8 mouse cellular contexts compared by ENCODE assay signal in genomic region chr8:46208354-46208753, GRCm38 (mm10). TPM values are rescaled to one million over a fixed set of nuclear protein-coding genes. Genes with fewer than 3 reads are reported as not detected.
DNase-seq lines count a peak whose midpoint lies in the region; ATAC-seq and TF ChIP-seq lines count a peak whose summit lies in the region.

No protein-coding gene starts in this region.

- H3K36me3 ChIP-seq in lung, embryonic 14.5 days (ENCODE audit: insufficient read depth), result peaks cover 56% of the 10 kb centered on the region
- peaks cover 46% of the 10 kb centered on the region for H3K36me3 ChIP-seq in neural tube, embryonic 15.5 days

- H3K9ac ChIP-seq in lung, embryonic 14.5 days, result peak overlapping the region; percentile 87
- H3K9ac ChIP-seq in neural tube, embryonic 15.5 days (replicated peaks), result 0 out of 2 replicates have a peak overlapping the region, but pooled peaks have one; percentile 72

- 58% methylated on average over 12 of the region's 12 CpGs for WGBS in lung, embryonic 14.5 days
- WGBS in neural tube, embryonic 15.5 days, result 63% methylated on average over 12 of the region's 12 CpGs

- peak overlapping the region; percentile 5; the same call in 1 of the 2 replicates for H3K27ac ChIP-seq in lung, embryonic 14.5 days (ENCODE audit: low read depth)
- H3K27ac ChIP-seq in neural tube, embryonic 15.5 days (replicated peaks), result peak overlapping the region; percentile 34

- DNase-seq in lung, embryonic 14.5 days, result peak; percentile 63
- DNase-seq in lung, adult 18-20 months, result no peak
- peak; percentile 32 to 68 for DNase-seq in cerebellum, postnatal 4 days (ENCODE audit: low spot score in 2 of 2)
- peak; percentile 71 to 82 for DNase-seq in heart, adult 9 months (ENCODE audit: low spot score in 2 of 2)
- peak; percentile 62 to 65 for DNase-seq in layer of hippocampus, postnatal 10 days (ENCODE audit: low spot score in 2 of 2)
- DNase-seq in c-Kit-positive CD71-positive TER-119-positive erythroid progenitor cells, embryonic 14.5 days (ENCODE audit: low spot score), result no peak
- no peak for DNase-seq in spleen, adult 12 weeks (ENCODE audit: low spot score)

- peak overlapping the region; percentile 83 for H3K4me3 ChIP-seq in lung, embryonic 14.5 days (ENCODE audit: low read depth, low read length)
- peak overlapping the region; percentile 76 for H3K4me3 ChIP-seq in neural tube, embryonic 15.5 days (replicated peaks)

- H3K27me3 ChIP-seq in lung, embryonic 14.5 days (ENCODE audit: insufficient read depth, low read length), result no peaks in the 10 kb centered on the region
- H3K27me3 ChIP-seq in neural tube, embryonic 15.5 days (replicated peaks), result no peaks in the 10 kb centered on the region

- TF ChIP-seq CTCF in lung, embryonic 14.5 days (IDR thresholded peaks at IDR 0.05; ENCODE audit: low read depth), result no peak

- H3K9me3 ChIP-seq in lung, embryonic 14.5 days (ENCODE audit: low read depth, low read length), result no peaks in the 10 kb centered on the region
- H3K9me3 ChIP-seq in neural tube, embryonic 15.5 days (replicated peaks), result no peaks in the 10 kb centered on the region

- peak overlapping the region; percentile 87 for H3K4me2 ChIP-seq in lung, embryonic 14.5 days
- H3K4me2 ChIP-seq in neural tube, embryonic 15.5 days, result peak overlapping the region; percentile 78

- ATAC-seq in lung, embryonic 14.5 days (ENCODE audit: insufficient read depth), result no peak
- no peak for ATAC-seq in neural tube, embryonic 15.5 days (ENCODE audit: low FRiP score)

- H3K4me1 ChIP-seq in lung, embryonic 14.5 days (ENCODE audit: insufficient read depth), result peaks cover 12% of the 10 kb centered on the region
- peaks cover 47% of the 10 kb centered on the region for H3K4me1 ChIP-seq in neural tube, embryonic 15.5 days

RNA-seq across cellular contexts. Expression of gene Slc25a4, which starts 2.7 kb away (rescaled TPM):
- 431 and 432 TPM in 2 replicates for polyA plus RNA-seq in lung, embryonic 14.5 days (2014; fragmentation: Nextera tagmentation; extraction: Ambion mirVana)
- 100 to 1,000 TPM; 692 to 703 TPM for total RNA-seq in layer of hippocampus, postnatal 10 days (2021)
- 979 and 1,100 TPM in 2 replicates for polyA plus RNA-seq in neural tube, embryonic 15.5 days (2015; fragmentation: Nextera tagmentation; extraction: Ambion mirVana)

RNA-seq across cellular contexts. Expression of gene Snx25, which starts 56.4 kb away (rescaled TPM):
- polyA plus RNA-seq in lung, embryonic 14.5 days (2014; fragmentation: Nextera tagmentation; extraction: Ambion mirVana), result 9.2 and 12.3 TPM in 2 replicates
- 10 to 100 TPM; 51.0 to 52.5 TPM for total RNA-seq in layer of hippocampus, postnatal 10 days (2021)
- polyA plus RNA-seq in neural tube, embryonic 15.5 days (2015; fragmentation: Nextera tagmentation; extraction: Ambion mirVana), result 11.2 and 12.0 TPM in 2 replicates

RNA-seq across cellular contexts. Expression of gene Cfap97, which starts 56.8 kb away (rescaled TPM):
- 24.1 and 25.3 TPM in 2 replicates for polyA plus RNA-seq in lung, embryonic 14.5 days (2014; fragmentation: Nextera tagmentation; extraction: Ambion mirVana)
- total RNA-seq in layer of hippocampus, postnatal 10 days (2021), result 10 to 100 TPM; 18.0 to 19.1 TPM
- 25.0 and 26.5 TPM in 2 replicates for polyA plus RNA-seq in neural tube, embryonic 15.5 days (2015; fragmentation: Nextera tagmentation; extraction: Ambion mirVana)

Comparison
In these comparisons a context has a peak if more than half of its experiments do, and no peak if none do; other contexts are left out.
1. DNase-seq: peak in lung, embryonic 14.5 days (single experiment), cerebellum, postnatal 4 days (2 of 2), heart, adult 9 months (2 of 2) and layer of hippocampus, postnatal 10 days (2 of 2); none in lung, adult 18-20 months (0 of 2), c-Kit-positive CD71-positive TER-119-positive erythroid progenitor cells, embryonic 14.5 days (single experiment) and spleen, adult 12 weeks (single experiment).